Mouse (Mus musculus): Measurements from ENCODE around the gene Ppp1r27. TPM values are rescaled to one million over a fixed set of nuclear protein-coding genes. Genes with fewer than 3 reads are reported as not detected.

Ppp1r27 gene
- total and polyA plus RNA-seq, 3 experiments: 0.34 to 0.96 TPM; not detected in 1

DNA sequence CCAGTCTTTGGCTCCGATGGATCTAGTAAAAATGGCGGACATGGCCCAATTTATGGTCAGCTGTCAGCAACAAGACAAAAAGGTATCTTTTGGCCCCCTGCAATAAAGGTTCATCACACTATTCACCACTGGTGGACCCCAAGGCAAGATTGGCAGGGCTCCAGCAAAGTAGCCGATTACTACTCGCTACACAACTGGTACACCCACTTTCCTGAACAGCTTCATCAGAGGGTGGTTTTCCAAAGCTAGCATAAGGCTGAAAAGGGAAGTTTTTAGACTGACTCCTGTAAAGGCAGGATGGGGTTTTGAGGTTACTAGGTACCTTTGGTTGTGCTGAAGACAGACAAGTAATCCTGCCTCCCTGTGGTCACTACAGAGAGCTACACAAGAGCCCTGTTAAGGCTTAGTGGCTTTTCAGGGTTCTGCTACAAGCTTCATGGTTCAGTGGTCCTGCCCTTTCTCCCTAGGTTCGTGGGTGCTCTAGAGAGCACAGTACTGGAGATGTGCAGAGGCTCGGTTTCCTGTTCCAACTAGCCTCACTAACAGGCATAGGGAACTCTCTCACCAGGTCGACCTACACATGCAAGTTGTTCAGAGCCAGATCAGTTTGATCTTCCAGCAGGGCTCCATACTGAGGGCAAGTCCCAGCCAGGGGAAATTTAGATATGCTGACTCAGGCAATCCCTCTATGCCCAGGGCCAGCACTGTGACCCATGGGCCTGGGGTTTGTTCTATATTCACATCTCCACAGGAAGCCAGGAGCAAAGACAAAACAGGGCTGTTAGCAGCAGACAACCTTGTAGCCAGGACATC lies 26.5 kb upstream of the Ppp1r27 start:
- intact Hi-C loops (cut with DNase I): loop anchor here (2.0 kb wide), 1 partner anchor 63 kb away; no protein-coding TSS in a partner anchor
- 79% methylated on average over 7 of the region's 7 CpGs for WGBS
- no peak for DNase-seq
- no peaks in the 10 kb centered on the region for H3K27me3 ChIP-seq (ENCODE audit: control insufficient read depth, insufficient read depth, low read length)
- H3K4me3 ChIP-seq: no peak overlapping the region
- no peak overlapping the region for H3K27ac ChIP-seq
- peaks cover 6% of the 10 kb centered on the region for H3K36me3 ChIP-seq (ENCODE audit: control insufficient read depth, insufficient read depth, low read length)
- H3K9ac ChIP-seq (ENCODE audit: low read depth, low read length): no peak overlapping the region
- TF ChIP-seq CTCF (IDR thresholded peaks at IDR 0.05) (peak; percentile 67), EP300 (IDR thresholded peaks at IDR 0.05; ENCODE audit: insufficient read depth, low read depth, low read length) (no peak), POLR2A (IDR thresholded peaks at IDR 0.05; ENCODE audit: insufficient read depth, low read depth, low read length) (no peak)
- H3K4me1 ChIP-seq (ENCODE audit: control insufficient read depth, insufficient read depth, low read length): peaks cover 8% of the 10 kb centered on the region
- H3K79me2 ChIP-seq (replicated peaks; ENCODE audit: control insufficient read depth, insufficient read depth, low read length): peaks cover 5% of the 10 kb centered on the region

DNA sequence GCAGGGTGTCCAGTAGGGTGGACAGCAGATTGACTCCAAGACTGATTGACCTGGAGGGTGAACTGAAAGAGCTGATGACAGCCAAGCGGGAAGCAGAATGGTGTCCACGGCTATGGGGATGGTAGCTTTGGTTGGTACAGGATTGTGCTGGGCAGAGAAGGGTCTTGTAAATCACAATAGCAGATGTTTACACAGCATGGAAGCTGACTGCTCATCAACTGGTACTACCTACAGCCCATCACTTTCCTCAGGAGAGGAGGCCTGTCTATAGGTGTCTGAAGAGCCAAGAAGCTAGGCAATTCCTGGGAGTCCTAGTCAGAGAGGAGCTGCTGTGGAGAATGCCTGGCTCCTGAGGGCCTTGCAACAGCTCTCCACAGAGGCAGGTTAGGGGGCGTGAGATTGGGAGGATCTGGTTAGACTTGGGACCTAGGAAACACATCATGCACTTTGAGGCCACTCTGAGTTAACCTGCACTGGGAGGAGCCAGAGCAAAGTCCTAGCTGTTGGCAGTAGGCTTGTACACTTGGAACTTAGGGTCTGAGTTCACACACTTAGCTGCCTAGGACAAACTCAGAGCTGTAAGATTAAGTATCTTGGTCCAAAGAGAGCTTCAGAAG lies 25.5 kb upstream of the Ppp1r27 start:
- Histone ChIP-seq H3K4me1 (ENCODE audit: control insufficient read depth, insufficient read depth, low read length) (peaks cover 11% of the 10 kb centered on the region), H3K27me3 (ENCODE audit: control insufficient read depth, insufficient read depth, low read length) (no peaks in the 10 kb centered on the region), H3K36me3 (ENCODE audit: control insufficient read depth, insufficient read depth, low read length) (peaks cover 6% of the 10 kb centered on the region), H3K27ac (no peak overlapping the region), H3K79me2 (replicated peaks; ENCODE audit: control insufficient read depth, insufficient read depth, low read length) (peaks cover 7% of the 10 kb centered on the region), H3K4me3 (no peak overlapping the region), H3K9ac (ENCODE audit: low read depth, low read length) (no peak overlapping the region)
- DNase-seq: no peak
- intact Hi-C loops (cut with DNase I): no loop called here
- TF ChIP-seq CTCF (IDR thresholded peaks at IDR 0.05): no peak
- no peak; the same call in 1 of the 2 replicates for TF ChIP-seq POLR2A (IDR thresholded peaks at IDR 0.05; ENCODE audit: insufficient read depth, low read depth, low read length)
- 0 out of 2 replicates have a peak, but pooled peaks have one; percentile 8 for TF ChIP-seq EP300 (IDR thresholded peaks at IDR 0.05; ENCODE audit: insufficient read depth, low read depth, low read length)
- 78% methylated on average over 3 of the region's 3 CpGs for WGBS

DNA sequence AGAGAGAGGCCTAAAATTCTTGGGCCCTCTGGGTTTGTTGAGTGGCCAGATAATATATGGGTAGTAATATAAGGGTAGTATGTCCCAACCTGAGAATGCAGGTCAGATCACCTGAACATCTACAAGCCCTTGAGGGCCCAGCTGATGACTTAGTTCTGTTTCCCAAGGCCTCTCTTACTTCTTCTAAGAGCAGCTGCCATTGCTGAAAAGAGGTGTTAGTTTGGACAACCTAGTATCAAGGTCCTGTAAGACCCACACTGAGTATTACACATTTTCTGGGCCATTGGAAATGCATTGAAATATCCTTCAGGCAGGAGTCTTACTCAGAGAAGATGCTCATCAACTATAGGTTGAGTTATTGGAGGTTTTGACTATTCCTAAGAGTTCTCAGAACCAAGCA lies 25.0 kb upstream of the Ppp1r27 start:
- intact Hi-C loops (cut with DNase I): no loop called here
- no peak for TF ChIP-seq POLR2A (IDR thresholded peaks at IDR 0.05; ENCODE audit: insufficient read depth, low read depth, low read length)
- no peak for TF ChIP-seq EP300 (IDR thresholded peaks at IDR 0.05; ENCODE audit: insufficient read depth, low read depth, low read length)
- no peak for TF ChIP-seq CTCF (IDR thresholded peaks at IDR 0.05)
- no peak overlapping the region for H3K27ac ChIP-seq

DNA sequence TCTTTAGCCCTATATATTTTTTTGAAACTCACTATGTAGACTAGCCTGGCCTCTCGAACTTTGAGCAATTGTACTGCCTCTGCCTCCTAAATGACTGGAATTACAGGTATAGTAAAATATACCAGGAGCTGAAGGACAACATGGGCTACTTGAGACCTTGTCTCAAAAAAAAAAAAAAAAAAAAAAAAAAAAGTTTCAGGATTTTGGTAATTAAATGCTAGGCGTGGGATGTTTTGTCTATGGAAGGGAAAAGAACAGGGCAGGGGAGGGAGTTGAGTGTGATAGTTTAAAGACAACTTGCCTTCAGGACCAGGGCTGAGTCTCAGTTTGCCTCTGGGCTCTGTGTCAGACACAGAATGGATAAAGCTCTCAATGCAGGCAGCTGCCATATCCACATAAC lies 24.1 kb upstream of the Ppp1r27 start:
- no peak for DNase-seq
- no peak overlapping the region for H3K4me3 ChIP-seq
- intact Hi-C loops (cut with DNase I): no loop called here
- H3K4me1 ChIP-seq (ENCODE audit: control insufficient read depth, insufficient read depth, low read length): peaks cover 9% of the 10 kb centered on the region
- no peaks in the 10 kb centered on the region for H3K27me3 ChIP-seq (ENCODE audit: control insufficient read depth, insufficient read depth, low read length)
- no peak overlapping the region for H3K27ac ChIP-seq
- H3K79me2 ChIP-seq (replicated peaks; ENCODE audit: control insufficient read depth, insufficient read depth, low read length): peaks cover 1% of the 10 kb centered on the region; the same call in 1 of the 2 replicates
- H3K9ac ChIP-seq (ENCODE audit: low read depth, low read length): no peak overlapping the region
- TF ChIP-seq CTCF (IDR thresholded peaks at IDR 0.05): no peak
- TF ChIP-seq POLR2A (IDR thresholded peaks at IDR 0.05; ENCODE audit: insufficient read depth, low read depth, low read length): no peak
- TF ChIP-seq EP300 (IDR thresholded peaks at IDR 0.05; ENCODE audit: insufficient read depth, low read depth, low read length): no peak
- WGBS: 82% methylated on average over 2 of the region's 2 CpGs
- H3K36me3 ChIP-seq (ENCODE audit: control insufficient read depth, insufficient read depth, low read length): peaks cover 6% of the 10 kb centered on the region

More for the DNA sequence above, 25.0 kb upstream of the Ppp1r27 start:
- peaks cover 7% of the 10 kb centered on the region; the same call in 1 of the 2 replicates for H3K79me2 ChIP-seq (replicated peaks; ENCODE audit: control insufficient read depth, insufficient read depth, low read length)
- H3K4me3 ChIP-seq: no peak overlapping the region
- H3K36me3 ChIP-seq (ENCODE audit: control insufficient read depth, insufficient read depth, low read length): peaks cover 6% of the 10 kb centered on the region
- no peaks in the 10 kb centered on the region for H3K27me3 ChIP-seq (ENCODE audit: control insufficient read depth, insufficient read depth, low read length)
- no peak for DNase-seq
- H3K4me1 ChIP-seq (ENCODE audit: control insufficient read depth, insufficient read depth, low read length): peaks cover 13% of the 10 kb centered on the region
- no peak overlapping the region for H3K9ac ChIP-seq (ENCODE audit: low read depth, low read length)

DNA sequence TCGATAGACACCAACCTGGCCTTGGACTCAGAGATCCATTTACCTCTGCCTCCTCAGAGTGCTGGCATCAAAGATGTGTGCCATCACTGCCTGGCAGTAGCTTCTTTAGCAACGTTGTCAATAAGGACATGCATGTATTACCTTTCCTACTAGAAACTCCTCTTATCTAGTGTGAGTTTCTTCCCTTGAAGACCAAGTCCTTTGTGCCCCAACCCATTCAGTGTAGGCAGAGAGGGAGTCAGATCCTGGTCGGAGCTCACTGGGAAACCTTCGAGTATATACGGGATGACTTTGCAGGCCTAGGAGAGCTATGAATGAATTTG lies 23.3 kb upstream of the Ppp1r27 start:
- intact Hi-C loops (cut with DNase I): no loop called here
- H3K4me3 ChIP-seq: peak overlapping the region; percentile 85; the same call in 1 of the 2 replicates

More for the DNA sequence above, 23.3 kb upstream of the Ppp1r27 start:
- H3K79me2 ChIP-seq (replicated peaks; ENCODE audit: control insufficient read depth, insufficient read depth, low read length): peaks cover 1% of the 10 kb centered on the region; the same call in 1 of the 2 replicates
- WGBS: 10% methylated on average over 5 of the region's 5 CpGs
- H3K4me1 ChIP-seq (ENCODE audit: control insufficient read depth, insufficient read depth, low read length): peaks cover 6% of the 10 kb centered on the region
- no peak for TF ChIP-seq CTCF (IDR thresholded peaks at IDR 0.05)
- no peak for TF ChIP-seq POLR2A (IDR thresholded peaks at IDR 0.05; ENCODE audit: insufficient read depth, low read depth, low read length)
- no peak for TF ChIP-seq EP300 (IDR thresholded peaks at IDR 0.05; ENCODE audit: insufficient read depth, low read depth, low read length)
- H3K27ac ChIP-seq: peak overlapping the region; percentile 98
- H3K36me3 ChIP-seq (ENCODE audit: control insufficient read depth, insufficient read depth, low read length): no peaks in the 10 kb centered on the region; the same call in 1 of the 2 replicates
- no peaks in the 10 kb centered on the region for H3K27me3 ChIP-seq (ENCODE audit: control insufficient read depth, insufficient read depth, low read length)
- DNase-seq: no peak
- H3K9ac ChIP-seq (ENCODE audit: low read depth, low read length): 0 out of 2 replicates have a peak overlapping the region, but pooled peaks have one; percentile 19

All from heart, adult 2 months (tissue).